Mouse (Mus musculus) embryo, embryonic 10.5 days (tissue): ENCODE data around the gene Gli2.
A peak's percentile ranks its signal among the peaks of the same experiment; 100 is the strongest.

Source experiments
- DNase-seq: peaks from one replicate; pipeline ENCODE4 v3.0.0-alpha.2; 2015; ENCODE audit warnings: low spot score

Gene Gli2

DNA sequence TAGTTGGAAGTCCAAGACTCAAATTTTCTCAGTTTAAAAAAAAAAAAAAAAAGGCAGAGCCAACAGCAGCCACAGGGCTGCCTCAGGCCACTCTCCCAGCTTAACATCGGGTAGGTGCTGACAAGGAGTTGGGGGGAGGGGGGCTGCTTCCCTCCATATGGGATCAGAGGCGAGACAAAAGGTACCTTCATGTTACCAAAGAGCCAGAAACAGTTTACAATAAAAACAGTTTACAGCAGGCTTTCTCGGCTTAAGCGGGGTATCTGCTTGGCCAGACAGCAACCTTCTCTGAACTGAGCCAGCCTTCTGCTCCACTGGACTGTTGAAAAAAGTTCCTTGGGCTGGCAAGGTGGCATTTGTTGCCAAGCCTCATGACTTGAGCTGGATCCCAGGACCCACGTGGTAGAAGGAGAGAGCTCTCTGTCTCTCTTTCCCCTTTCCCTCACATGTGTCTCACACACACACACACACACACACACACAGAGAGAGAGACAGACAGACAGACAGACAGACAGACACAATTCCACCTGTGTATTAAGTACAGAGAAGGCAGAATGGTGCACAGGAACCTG, 113.1 kb downstream of the Gli2 start:
- no peak for DNase-seq

DNA sequence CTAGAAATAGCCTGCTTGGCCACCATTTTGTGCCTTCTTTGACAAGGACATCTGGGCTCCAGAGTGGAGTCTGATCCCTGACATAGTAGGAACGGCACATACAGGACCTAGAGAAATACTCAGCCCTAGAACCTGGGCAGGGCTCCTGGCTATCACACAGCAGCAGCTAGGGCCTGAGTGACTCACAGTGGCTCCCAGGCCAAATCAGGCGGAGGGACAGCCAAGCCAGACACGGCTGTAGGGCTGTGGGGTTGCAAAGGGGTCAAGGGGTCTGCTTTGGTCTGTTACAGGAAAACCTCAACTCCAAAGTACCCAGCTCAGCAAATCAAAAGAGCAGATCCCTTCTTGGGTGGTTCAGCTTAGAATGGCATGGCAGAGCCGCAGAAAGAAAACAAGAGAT, 115.2 kb downstream of the Gli2 start:
- no peak for DNase-seq

DNA sequence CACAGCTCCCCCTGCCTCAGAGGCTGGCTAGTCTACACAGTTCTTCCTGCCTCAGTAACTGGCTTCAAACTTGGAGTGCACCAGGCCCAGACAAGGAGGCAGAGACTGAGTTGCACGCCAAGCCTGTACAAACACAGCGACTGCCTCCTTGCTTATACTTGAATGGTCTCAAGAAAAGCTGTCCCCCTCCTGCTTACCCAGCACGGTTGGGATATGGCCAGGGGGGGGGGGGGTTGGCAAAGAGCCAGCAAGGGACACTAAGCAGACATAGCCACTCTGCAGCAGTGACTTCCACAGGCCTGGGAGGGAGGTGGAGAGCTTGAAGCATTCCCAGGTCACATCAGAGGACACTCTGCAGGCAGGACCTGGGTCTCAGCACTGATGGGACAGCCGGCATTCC, 117.3 kb downstream of the Gli2 start:
- DNase-seq = no peak

DNA sequence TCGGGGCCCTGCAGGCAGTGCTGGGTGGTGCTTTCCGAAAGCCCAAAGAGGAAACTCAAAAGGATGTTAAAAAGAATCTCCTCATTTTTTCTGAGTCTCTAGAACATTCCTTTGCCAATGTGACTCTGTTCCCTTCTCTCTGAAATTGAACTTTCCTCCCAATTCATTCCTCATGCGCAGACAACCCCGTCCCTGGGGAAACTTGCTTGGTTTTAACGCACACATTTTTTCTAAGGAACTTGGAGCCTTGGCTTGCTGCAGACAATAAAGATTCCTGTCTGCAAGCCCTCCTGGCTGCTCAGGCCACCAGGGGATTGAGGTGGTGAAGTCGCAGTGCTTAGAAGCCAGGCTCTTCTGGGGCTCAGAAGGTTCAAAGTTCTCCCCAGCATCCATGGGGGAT, 117.9 kb downstream of the Gli2 start:
- DNase-seq = no peak

DNA sequence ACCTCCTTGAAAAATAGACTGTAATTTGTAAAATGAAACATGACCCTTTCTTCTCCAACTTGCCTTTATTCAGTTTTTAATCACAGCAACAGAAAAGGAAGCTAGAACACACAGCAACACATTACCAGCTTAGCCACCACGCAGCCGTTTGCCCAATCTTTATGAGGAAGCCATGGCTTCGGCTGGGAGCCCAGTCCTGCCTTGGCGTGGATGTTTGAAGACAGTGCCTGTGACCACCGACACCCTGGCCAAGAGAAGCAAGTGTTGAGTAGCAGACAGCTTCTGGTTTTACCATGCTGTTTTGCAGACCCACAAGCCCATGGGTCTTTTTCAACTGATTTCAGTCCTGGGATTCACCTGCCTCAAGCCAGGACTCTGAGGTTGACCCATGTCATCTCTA, 121.3 kb downstream of the Gli2 start:
- no peak for DNase-seq

DNA sequence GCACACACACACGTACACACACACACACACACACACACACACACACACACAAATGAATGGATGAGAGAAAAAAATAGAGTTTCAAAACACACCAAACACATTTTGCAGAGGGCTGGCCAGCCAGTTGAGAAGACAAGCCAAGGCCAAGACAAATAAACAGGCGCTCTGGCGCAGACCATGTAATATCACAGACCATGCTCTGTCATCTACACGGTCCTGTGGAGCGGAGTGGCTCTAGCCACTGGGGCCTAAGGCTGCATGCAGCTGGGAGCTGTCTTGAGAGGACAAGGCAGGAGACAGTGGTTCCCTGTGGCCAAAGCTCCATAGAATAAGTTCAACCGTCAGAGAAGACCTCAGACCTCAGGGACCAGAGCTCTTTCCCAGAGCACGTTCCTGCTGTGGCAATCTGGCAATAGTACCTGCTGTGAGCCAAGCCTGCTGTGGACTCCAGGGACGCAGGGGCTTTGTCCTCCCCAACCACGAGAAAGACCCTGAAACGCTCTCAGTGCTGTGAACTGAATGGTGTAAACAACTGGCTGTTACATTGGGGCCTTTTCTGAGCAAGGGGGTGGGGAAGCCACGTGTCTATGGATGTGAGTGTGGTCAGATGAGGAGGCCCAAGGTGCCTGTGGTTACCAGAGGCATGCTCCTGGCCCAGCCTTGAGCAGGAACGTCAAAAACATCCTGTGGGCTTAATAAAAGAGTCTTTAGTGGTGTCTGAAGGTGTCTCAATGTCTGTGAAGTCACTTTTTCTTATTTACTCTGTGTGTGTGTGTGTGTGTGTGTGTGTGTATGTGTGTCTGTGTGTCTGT, 125.7 kb downstream of the Gli2 start:
- no peak for DNase-seq

DNA sequence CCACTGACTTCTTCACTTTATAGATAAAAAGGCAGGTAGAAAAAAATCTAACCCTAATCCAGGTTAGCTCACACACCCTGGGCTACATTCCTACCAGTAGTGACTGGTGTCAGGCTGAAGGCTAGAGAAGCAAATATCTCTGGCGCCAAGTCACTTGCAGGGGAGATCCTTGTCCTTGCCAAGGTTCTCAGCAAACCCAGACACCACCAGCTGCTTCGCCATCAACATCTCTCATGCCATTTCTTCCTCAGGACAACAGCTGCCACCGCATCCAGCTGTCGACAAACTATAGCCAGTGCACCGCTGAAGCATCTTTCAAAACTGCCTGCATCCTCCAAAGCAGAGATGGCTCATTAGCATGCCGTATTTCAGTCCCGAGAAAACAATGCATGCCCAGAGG, 126.9 kb downstream of the Gli2 start:
- no peak for DNase-seq

DNA sequence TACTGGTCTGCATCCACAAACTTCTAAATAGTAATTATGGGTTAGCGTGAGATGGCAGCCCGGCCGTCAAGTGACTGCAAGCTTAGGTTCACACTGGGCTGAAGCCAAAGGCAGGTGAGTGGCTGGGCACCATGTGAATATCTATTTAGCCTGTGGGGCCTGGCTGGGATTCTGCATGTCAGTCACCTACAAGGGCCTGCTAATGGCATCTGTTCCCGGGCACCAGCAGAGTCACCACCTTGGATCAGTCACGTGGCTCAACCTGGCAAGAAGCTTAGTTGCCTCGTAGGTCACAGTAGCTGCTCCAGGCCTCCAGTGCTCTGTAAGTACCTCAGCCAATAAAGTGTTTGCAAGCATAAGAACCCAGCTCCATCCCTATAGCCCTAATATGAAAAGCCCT, 131.2 kb downstream of the Gli2 start:
- no peak for DNase-seq

DNA sequence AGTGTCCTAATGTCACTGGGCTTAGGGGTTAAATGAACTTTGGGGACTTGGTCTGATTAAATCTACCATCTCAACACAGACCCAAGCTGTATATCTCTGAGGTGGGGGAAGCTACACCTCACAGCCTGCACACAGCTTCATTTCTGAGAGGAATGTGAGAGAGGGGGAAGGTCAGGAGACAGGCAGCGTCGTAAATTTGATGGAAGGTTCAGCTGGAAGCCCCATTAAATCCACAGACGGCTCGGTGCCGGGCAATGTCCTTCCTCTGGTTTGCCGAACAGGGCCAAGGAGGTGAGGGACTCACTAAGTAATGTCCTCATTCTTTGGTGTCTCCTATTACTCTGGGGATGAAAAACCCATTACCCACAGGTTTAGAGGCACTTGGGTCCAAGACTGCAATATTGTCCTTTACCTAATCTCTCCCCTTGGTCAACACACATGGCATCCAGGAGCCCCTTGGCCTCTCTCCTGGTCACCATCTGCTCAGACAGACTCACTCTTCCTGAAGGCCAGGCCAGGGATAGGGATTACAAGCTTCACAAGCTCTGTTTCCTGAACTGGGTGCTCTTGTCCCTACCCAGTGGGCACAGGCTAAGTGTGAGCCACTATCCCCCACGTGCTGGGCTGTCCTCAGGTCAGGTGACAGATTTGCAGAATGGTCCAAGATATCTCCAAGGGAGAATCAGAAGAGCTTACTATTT, 135.7 kb downstream of the Gli2 start:
- peak; percentile 55 for DNase-seq

DNA sequence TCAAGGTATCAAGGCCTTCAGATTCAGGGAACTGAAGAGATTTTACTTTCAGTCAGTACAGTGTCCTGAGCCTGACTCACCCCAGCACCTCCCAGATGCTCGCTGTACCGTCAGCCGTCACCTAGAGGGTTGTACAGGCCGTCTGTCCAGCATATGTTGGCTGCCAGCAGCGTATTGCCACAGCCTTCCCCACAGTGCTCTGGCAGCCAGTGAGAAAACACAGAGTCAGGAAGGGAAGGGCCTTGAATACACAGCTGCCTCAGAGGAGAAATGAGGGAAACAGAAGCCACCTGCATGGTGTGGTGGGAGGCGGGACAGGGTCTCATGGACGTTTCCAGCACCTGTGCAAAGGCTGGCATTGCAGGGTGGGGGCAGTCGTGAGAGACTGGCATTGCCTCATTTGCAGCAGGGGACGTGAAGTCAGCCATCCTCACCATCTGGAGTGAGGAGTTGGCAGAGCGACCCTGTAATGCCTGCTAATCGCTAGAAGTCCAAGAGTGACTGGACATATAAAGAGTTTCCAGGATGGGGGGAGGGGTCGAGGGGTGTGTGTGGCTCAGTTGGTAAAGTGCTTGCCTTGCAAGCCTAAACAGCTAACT, 136.8 kb downstream of the Gli2 start:
- DNase-seq = peak; percentile 38

DNA sequence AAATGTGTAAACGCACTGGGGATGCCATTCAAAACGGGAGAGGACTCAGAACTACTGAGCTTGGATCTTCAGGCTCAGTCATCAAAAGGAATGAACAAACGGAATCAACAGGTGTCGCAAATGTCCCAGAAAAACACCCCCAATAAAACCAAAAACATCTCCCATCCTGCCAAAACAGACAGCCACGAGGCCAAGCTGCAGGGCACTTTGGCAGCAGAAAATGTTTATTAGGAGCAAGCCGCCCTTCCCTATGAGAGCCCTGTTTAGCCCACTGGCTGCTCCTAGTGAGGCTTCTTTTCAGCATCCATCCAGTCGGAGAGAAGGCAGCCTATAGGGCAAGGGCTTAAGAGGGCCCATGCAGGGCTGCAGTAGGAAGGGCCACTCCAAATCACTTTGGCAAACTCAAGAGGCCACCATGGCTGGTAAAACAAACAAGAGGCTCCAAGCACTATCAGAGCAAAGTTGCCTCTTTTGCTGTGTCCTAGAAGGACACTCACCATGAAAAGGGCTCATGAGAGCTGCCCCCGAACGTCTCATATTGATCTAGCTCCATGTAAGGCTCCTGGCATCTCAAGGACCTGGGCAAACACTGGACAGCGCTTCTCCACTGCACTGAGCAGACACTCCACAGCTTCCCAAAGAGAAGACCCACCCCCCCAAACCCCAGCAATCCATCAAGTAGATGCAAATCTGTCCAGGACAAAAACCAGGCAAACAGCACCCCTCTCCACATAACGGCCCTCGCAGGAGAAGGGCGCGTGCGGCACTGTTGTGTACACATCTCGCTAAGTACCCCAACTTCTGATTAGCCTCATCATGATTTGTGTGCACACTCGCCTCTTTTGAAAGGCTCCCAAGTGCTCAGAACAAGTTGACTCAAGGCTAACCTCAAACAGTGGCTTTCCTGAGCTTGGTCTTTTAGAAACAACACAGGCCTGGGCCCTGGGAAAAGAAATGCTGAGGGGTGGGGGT, 139.7 kb downstream of the Gli2 start:
- no peak for DNase-seq

DNA sequence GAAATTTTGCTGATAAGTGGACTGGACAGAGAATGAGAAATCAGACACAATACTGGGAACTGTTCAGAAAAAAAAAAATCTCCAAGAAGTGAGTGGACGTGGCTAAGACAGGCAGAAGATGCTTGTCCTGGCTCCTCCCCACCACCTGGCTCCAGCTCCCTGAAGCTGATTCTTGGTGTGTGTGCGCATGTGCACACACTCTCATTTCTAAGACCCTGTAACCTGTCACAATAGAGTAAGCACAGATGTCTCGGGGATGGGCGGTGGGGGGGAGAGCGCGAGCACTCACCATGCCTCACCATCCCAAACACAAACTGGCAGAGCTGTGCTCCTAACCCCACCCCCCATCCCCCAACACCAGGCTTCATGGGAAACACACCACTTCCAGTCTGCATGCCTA, 140.5 kb downstream of the Gli2 start:
- no peak for DNase-seq

DNA sequence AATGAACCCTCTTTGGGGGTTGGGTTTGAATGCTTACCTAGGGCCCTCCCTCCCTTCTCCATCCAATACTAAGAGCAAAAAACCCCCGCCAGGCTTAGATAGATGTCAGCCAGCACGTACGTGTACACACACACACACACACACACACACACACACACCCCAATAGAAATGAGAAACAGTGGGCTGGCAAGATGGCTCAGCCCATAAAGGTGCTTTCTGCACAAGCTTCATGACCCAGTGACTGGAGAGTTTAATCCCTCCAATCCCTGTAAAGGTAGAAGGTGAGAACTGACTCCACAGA, 142.0 kb downstream of the Gli2 start:
- no peak for DNase-seq

DNA sequence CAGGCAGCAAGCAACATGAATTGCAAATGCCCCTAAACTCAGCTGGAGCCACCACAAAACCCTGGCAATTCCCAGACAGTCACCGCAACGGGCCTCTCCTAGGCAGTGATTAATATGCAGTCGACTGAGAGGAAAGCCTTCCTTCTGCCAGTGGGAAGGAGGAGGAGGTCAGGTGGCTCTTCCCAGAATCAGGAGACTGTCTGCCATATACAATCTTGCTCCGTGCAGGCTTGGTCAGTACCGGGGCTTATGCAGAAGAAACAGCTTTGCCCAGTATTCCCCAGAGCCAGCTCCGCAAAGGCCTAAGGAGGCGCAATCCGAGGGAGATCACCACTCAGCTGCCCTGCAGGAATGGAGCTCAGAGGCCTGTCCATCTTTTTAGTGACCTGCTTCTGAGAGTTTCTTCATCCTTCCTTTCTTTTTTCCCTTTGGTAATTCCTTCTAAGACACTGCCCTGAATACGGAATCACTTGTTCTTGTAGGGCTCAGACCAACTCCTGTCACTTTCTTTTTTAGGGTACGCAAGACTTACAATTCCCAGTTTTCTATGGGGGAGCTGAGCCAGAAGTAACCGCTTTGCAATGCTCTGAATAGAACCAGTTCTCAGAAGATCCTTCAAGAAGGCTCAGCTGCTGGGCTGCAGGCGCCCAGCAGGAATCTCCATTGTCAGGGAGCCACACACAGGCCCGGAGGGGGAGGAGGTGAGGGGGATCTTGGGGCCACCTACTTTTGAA, 142.6 kb downstream of the Gli2 start:
- DNase-seq = peak; percentile 78

DNA sequence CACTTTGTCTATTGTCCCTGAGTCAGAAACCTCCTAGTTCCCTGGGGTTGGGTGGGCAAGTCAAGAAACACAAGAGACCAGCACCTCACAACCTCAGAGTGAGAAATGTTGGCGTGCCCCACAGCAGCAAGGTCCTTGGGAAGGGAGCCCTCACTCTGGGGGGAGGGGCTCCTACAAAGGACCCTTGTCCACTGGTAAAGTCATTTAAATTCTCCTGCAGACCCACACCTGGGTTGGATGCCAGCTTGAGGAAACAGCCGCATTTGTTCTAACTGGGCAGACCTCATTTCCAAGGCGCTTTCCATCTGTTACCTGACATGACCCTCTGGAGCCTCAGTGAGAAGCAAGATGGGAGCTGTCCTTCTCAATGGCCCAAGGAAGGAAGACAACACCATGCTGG, 144.4 kb downstream of the Gli2 start:
- no peak for DNase-seq

DNA sequence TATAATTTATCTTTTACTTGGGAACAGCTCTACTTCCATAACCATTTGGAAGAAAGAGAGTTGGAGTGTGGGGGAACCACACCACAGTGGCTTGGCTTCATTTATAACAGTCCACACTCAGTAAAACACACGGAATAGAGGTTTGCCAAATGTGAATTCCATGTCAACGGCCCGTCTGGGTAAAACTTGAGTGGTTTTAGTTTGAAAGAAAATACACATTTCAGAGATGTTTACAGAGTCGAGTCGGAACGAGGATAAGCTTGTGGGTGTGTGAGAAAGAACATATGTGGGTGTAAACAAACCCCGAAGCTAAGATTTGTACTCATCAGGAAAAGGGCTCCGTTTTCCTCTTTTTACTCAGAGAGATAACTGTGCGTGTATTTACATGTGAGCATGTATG, 145.8 kb downstream of the Gli2 start:
- DNase-seq = no peak

DNA sequence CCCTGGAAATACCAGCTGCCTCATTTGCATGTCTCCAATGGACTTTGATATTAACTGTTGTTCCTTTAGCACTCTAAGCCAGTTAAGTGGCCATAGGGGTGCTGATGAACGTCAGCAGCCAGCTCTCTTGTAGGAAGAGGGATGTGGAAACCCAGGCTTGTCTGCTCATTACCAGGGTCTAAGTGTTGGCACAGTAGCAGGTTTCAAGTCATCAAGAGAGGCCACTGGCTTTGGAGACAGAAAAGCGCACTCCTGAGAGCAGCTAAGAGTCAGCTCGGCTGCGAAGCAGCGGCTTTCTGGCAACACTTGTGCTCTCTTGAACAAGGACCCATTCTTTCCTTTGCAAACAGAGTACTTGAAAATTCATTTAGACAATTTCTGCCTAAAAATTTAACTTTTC, 148.1 kb downstream of the Gli2 start:
- DNase-seq = no peak

DNA sequence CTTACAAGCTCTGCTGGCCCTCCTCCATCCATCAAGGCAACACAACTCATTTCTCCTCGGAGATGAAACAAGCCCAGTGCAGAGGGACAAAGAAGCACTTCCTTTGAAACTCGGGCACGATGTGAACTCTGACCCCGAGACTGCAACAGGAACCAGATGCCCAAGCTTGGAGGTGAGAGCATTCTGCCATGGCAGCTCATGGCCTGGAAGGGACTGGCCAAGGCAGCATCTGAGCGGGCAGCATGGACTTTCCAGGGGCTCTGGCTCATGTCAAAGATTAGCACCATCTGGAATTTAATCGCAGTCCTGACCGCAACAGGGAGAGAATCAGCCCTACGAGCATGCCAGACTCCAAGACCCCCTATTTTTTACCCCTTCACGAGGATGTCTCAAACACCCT, 148.5 kb downstream of the Gli2 start:
- DNase-seq = peak; percentile 78

DNA sequence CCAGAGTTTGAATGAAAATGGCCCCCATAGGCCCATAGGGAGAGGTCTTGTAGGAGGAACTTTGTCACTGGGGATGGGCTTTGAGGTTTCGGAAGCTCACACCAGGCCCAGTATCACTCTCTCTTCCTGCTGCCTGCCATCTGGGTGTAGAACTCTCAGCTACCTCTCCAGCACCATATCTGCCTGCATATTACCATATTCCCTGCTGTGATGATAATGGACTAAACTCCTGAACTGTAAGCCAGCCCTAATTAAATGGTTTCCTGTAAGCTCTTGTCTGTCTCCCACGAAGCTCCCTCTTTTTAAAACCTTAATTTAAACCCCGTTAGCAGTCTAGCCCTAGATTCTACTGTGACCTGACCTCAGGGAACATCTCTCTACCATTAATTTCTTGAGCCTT, 149.0 kb downstream of the Gli2 start:
- no peak for DNase-seq

DNA sequence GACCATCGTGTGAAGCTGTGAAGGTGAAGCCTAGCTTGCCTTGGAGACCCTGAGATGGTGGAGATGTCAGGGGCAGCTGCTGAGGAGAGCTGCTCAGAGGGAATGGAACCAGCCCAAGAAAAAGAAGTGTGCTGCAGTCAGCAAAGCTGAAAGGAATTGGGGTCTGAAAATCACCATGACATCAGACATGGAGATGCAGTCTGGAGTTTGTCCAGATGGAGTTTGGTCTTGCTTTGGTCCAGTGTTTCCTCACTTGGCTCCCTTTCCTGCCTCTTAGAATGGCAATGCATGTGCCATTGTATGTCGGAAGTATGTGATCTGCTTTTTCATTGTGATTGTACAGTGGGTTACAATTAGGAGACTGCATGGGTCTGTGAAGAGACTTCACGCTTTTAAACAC, 149.7 kb downstream of the Gli2 start:
- DNase-seq = no peak

DNA sequence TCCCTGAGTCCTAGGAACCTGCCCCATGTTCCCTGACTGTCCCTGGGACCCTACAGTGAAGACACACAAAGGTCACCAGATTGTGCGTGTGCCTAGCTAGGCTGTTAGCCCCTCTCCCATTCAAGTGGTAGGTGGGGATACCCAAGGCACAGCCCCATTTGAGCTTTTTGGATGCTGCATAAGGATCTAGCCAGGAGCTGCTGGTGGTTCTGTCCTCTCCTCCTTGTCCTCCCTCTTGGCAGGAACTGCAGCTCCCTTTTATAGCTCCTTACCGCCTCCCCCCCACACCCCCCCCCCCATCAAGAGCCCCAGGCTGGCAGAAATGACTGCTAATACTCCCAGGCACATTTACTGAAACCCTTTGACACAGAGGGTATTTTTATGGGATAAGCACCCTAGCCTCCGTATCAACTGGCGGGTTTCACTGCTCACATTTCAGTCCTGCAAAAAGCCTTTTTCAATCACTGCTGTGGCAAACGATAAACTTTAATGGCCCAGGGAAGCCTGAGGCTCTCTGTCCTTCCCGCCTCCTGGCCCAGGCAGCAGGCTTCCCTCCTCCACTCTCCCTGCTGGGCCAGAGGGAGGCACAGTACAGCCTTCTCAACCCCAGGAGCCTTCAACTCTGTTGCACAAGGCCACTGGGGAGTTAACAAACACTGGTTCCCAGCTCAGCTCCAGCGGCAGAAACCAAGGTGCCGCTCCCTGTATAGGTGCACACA, 151.4 kb downstream of the Gli2 start:
- DNase-seq = peak; percentile 41
